Mouse (Mus musculus) cerebellum, adult 18-20 months (tissue): ENCODE measurements around the gene Tmem53.

Experiments used
- DNase-seq, 2 experiments: peaks; one replicate each; pipeline ENCODE4 v3.0.0; 2021

Tmem53 gene

GRCm38 (mm10) chr4:117317701-117318190 is 66.0 kb downstream of the Tmem53 start:
- DNase-seq = no peak
